Mouse (Mus musculus): ENCODE data around the gene Il4ra. TPM values are rescaled to one million over a fixed set of nuclear protein-coding genes. Genes with fewer than 3 reads are reported as not detected.

Il4ra gene
- polyA plus RNA-seq, 1 experiment = 23.0 TPM

GRCm38 (mm10) chr7:125584005-125584369 lies 32.1 kb downstream of the Il4ra start:
- 64% methylated on average over 5 of the region's 5 CpGs for WGBS
- peaks cover 20% of the 10 kb centered on the region for H3K4me1 ChIP-seq (ENCODE audit: control insufficient read depth, insufficient read depth, low read length)
- TF ChIP-seq POLR2A (IDR thresholded peaks at IDR 0.05; ENCODE audit: borderline replicate concordance, control insufficient read depth, low read depth, low read length) = no peak
- no peak for TF ChIP-seq CTCF (IDR thresholded peaks at IDR 0.05; ENCODE audit: control insufficient read depth, insufficient read depth, low read length)

DNA sequence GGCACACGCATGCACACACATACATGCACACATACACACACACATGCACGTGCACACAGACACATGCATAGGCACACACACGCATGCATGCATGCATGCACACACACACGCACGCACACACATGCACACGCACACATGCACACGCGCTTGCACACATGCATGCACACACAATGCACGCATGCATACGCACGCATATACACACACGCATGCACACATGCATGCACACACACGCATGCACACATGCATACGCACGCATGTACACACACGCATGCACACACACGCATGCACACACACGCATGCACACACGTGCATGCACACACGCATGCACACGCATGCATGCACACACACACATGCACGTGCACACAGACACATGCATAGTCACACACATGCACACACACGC lies 34.4 kb downstream of the Il4ra start:
- peak; percentile 17; the same call in 1 of the 2 replicates for TF ChIP-seq CTCF (IDR thresholded peaks at IDR 0.05; ENCODE audit: control insufficient read depth, insufficient read depth, low read length)
- TF ChIP-seq POLR2A (IDR thresholded peaks at IDR 0.05; ENCODE audit: borderline replicate concordance, control insufficient read depth, low read depth, low read length) = 0 out of 2 replicates have a peak, but pooled peaks have one; percentile 36
- 93% methylated on average over 23 of the region's 23 CpGs for WGBS
- peak overlapping the region; percentile 23 for H3K4me3 ChIP-seq (replicated peaks; ENCODE audit: control insufficient read depth, low read depth, low read length)
- no peak overlapping the region for H3K27ac ChIP-seq (ENCODE audit: control insufficient read depth, insufficient read depth, low read depth, low read length, poor library complexity)
- H3K4me1 ChIP-seq (ENCODE audit: control insufficient read depth, insufficient read depth, low read length) = peaks cover 20% of the 10 kb centered on the region

More at GRCm38 (mm10) chr7:125584005-125584369, 32.1 kb downstream of the Il4ra start:
- H3K4me3 ChIP-seq (replicated peaks; ENCODE audit: control insufficient read depth, low read depth, low read length) = no peak overlapping the region
- H3K27ac ChIP-seq (ENCODE audit: control insufficient read depth, insufficient read depth, low read depth, low read length, poor library complexity) = no peak overlapping the region

DNA sequence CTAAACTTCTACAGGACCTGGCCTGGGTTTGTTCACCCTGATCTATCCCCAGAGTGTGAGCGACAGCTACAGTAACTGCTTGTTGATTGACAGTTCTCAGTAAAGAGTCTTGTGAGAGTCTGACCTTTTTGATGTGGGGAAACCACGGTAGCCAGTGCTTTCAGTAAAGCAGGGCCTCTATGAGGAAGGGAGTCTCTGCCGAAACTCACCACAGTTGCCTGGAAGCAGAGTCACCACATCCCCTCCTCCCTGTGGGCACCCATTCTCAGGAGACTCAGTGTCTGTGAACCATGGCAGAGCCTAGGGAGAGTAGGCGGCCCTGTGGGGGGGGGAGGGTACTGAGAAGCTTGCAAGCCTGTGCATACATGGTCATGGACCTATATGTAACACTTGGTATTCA lies 36.8 kb downstream of the Il4ra start:
- Histone ChIP-seq H3K27ac (ENCODE audit: control insufficient read depth, insufficient read depth, low read depth, low read length, poor library complexity) (no peak overlapping the region), H3K4me3 (replicated peaks; ENCODE audit: control insufficient read depth, low read depth, low read length) (no peak overlapping the region), H3K4me1 (ENCODE audit: control insufficient read depth, insufficient read depth, low read length) (peaks cover 14% of the 10 kb centered on the region)
- 21% methylated on average over 4 of the region's 4 CpGs for WGBS
- TF ChIP-seq POLR2A (IDR thresholded peaks at IDR 0.05; ENCODE audit: borderline replicate concordance, control insufficient read depth, low read depth, low read length) = no peak
- TF ChIP-seq CTCF (IDR thresholded peaks at IDR 0.05; ENCODE audit: control insufficient read depth, insufficient read depth, low read length) = no peak

DNA sequence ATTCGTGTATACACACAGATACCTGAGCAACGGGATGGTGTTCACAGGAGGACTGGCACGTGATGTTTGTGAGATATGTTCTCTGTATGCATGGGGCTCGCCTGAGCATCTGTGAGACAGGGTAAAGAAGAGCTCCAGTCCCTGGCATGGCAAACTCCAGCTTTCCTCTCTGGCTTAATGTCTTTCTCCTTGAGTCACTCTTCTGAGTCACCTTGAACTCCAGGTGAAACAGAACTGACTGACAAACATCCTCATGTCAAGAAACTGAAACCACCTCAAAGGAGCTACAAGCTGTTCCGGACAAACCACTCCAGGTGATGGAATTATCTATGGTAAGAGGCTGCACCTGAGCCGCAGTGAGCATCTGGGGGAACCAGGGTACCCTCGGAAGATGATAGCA lies 38.0 kb downstream of the Il4ra start:
- TF ChIP-seq POLR2A (IDR thresholded peaks at IDR 0.05; ENCODE audit: borderline replicate concordance, control insufficient read depth, low read depth, low read length) (no peak), CTCF (IDR thresholded peaks at IDR 0.05; ENCODE audit: control insufficient read depth, insufficient read depth, low read length) (no peak)
- no peak overlapping the region for H3K27ac ChIP-seq (ENCODE audit: control insufficient read depth, insufficient read depth, low read depth, low read length, poor library complexity)
- 81% methylated on average over 7 of the region's 7 CpGs for WGBS
- H3K4me3 ChIP-seq (replicated peaks; ENCODE audit: control insufficient read depth, low read depth, low read length) = no peak overlapping the region
- peaks cover 14% of the 10 kb centered on the region for H3K4me1 ChIP-seq (ENCODE audit: control insufficient read depth, insufficient read depth, low read length)

DNA sequence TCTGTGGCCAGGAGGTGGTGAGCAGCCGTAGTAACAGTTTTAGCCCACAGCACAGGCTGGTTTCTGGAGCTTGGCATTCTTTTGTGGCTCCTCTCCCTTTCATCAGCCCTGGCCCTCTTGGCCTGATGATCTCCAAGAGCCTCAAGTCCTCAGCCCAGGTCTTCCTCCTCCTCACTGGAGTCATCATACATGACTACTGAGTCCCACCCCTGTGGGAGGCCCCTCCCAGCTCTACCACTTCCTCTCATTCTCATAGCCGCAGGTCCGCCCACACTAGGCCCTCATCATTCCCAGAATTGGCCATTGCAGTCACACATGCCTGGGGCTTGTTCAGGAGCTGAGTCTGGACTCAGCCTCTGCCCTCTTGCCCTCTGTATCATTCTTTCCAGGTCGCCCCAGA lies 41.9 kb downstream of the Il4ra start:
- H3K27ac ChIP-seq (ENCODE audit: control insufficient read depth, insufficient read depth, low read depth, low read length, poor library complexity) = no peak overlapping the region

GRCm38 (mm10) chr7:125596406-125596805 lies 44.5 kb downstream of the Il4ra start:
- TF ChIP-seq POLR2A (IDR thresholded peaks at IDR 0.05; ENCODE audit: borderline replicate concordance, control insufficient read depth, low read depth, low read length) = no peak
- TF ChIP-seq CTCF (IDR thresholded peaks at IDR 0.05; ENCODE audit: control insufficient read depth, insufficient read depth, low read length) = no peak
- H3K4me1 ChIP-seq (ENCODE audit: control insufficient read depth, insufficient read depth, low read length) = peaks cover 22% of the 10 kb centered on the region
- 22% methylated on average over 3 of the region's 3 CpGs for WGBS
- H3K27ac ChIP-seq (ENCODE audit: control insufficient read depth, insufficient read depth, low read depth, low read length, poor library complexity) = no peak overlapping the region
- H3K4me3 ChIP-seq (replicated peaks; ENCODE audit: control insufficient read depth, low read depth, low read length) = no peak overlapping the region

More for the DNA sequence above, 41.9 kb downstream of the Il4ra start:
- H3K4me1 ChIP-seq (ENCODE audit: control insufficient read depth, insufficient read depth, low read length) = peaks cover 10% of the 10 kb centered on the region
- WGBS = 25% methylated on average over 4 of the region's 4 CpGs
- H3K4me3 ChIP-seq (replicated peaks; ENCODE audit: control insufficient read depth, low read depth, low read length) = no peak overlapping the region
- no peak for TF ChIP-seq CTCF (IDR thresholded peaks at IDR 0.05; ENCODE audit: control insufficient read depth, insufficient read depth, low read length)
- no peak for TF ChIP-seq POLR2A (IDR thresholded peaks at IDR 0.05; ENCODE audit: borderline replicate concordance, control insufficient read depth, low read depth, low read length)

DNA sequence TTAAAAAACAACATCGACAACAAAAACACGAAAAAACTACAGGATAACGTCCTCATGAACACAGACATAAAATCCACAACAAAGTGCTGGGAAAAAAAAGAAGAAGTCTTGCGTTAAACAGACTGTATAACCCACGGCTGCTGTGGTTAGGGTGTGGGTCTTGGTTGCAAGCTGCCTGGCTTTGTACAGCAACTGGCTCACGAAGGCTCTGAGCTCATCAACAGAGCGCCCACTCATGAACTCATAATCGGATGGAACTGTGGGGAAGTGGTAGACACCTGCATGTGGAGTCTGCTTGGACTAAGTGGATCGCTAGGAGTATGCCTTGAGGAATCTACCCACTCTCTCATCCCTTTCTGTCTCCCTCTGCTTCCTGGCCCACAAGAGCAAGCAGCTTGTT lies 45.2 kb downstream of the Il4ra start:
- Histone ChIP-seq H3K4me1 (ENCODE audit: control insufficient read depth, insufficient read depth, low read length) (peaks cover 25% of the 10 kb centered on the region), H3K27ac (ENCODE audit: control insufficient read depth, insufficient read depth, low read depth, low read length, poor library complexity) (peak overlapping the region; percentile 25; the same call in 1 of the 2 replicates), H3K4me3 (replicated peaks; ENCODE audit: control insufficient read depth, low read depth, low read length) (no peak overlapping the region)
- WGBS = 8% methylated on average over 9 of the region's 9 CpGs
- no peak for TF ChIP-seq CTCF (IDR thresholded peaks at IDR 0.05; ENCODE audit: control insufficient read depth, insufficient read depth, low read length)
- no peak for TF ChIP-seq POLR2A (IDR thresholded peaks at IDR 0.05; ENCODE audit: borderline replicate concordance, control insufficient read depth, low read depth, low read length)

DNA sequence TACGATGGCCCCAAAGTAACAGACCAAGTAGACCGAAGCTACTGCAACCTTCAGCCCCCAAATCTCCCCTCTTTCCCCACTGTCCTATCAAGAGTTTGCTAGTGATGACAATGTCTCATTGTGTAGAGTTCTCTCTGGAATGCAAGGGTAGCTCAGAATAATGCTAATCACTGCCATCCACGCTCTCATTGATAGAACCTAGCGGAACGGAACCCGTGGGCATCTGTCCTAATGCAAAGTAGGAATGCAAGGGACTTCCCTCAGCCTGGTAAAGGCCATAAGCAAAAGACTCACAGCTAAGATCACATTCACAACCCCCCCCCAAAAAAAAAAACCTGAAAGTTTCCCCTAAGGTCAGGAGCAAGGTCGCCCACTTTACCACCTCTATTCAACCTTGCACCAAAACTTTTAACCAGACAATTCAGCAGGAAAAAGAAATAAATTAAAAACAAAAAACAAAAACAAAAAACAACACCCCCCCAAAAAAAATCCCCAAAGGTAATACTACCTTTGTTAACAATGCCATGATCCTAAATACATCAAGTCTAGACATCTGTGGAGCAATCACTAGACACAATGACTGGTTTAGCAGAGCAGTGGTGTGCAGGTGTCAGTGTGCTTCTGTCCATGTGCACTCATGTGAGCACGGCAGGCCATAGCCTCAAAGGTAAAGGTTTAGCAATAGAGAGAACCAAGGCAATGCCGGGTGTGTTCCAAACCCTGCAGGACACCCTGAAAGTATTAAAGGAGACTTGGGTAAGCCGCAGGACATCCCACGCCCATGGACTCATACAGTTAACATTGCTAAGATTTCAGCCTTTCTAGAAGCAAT lies 45.8 kb downstream of the Il4ra start:
- Histone ChIP-seq H3K4me3 (replicated peaks; ENCODE audit: control insufficient read depth, low read depth, low read length) (no peak overlapping the region), H3K4me1 (ENCODE audit: control insufficient read depth, insufficient read depth, low read length) (peaks cover 27% of the 10 kb centered on the region), H3K27ac (ENCODE audit: control insufficient read depth, insufficient read depth, low read depth, low read length, poor library complexity) (peak overlapping the region; percentile 25; the same call in 1 of the 2 replicates)
- 78% methylated on average over 11 of the region's 11 CpGs for WGBS
- no peak for TF ChIP-seq POLR2A (IDR thresholded peaks at IDR 0.05; ENCODE audit: borderline replicate concordance, control insufficient read depth, low read depth, low read length)
- TF ChIP-seq CTCF (IDR thresholded peaks at IDR 0.05; ENCODE audit: control insufficient read depth, insufficient read depth, low read length) = no peak

Data from bone marrow, adult 2 months (tissue).